Mouse (Mus musculus) right cerebral cortex, postnatal 4 days (tissue): ENCODE measurements around the gene Gabra6.

Experiments used
- DNase-seq: peaks from one replicate; pipeline ENCODE4 v3.0.0-alpha.2; 2022

The Gabra6 gene

GRCm38 (mm10) chr11:42320882-42321281 is at the start of gene Gabra6:
Gene Gabra6, minus strand, starts transcription at chr11:42321072.
- DNase-seq: no peak

- DNase-seq: no peak
These were observed 44.7 kb upstream of the Gabra6 start for GRCm38 (mm10) chr11:42365544-42365943.

GRCm38 (mm10) chr11:42332121-42332520 is 11.2 kb upstream of the Gabra6 start:
- DNase-seq: no peak

- DNase-seq: no peak
These were observed 5.4 kb upstream of the Gabra6 start for GRCm38 (mm10) chr11:42326262-42326661.

GRCm38 (mm10) chr11:42321560-42321959 is 688 bp upstream of the Gabra6 start:
- DNase-seq: no peak

GRCm38 (mm10) chr11:42319521-42319920 is 1.4 kb downstream of the Gabra6 start:
- no peak for DNase-seq

GRCm38 (mm10) chr11:42319101-42319500 is 1.8 kb downstream of the Gabra6 start:
- DNase-seq: no peak

- no peak for DNase-seq
These were observed 2.9 kb downstream of the Gabra6 start for GRCm38 (mm10) chr11:42317985-42318384.

- no peak for DNase-seq
These were observed 6.0 kb downstream of the Gabra6 start for GRCm38 (mm10) chr11:42314850-42315249.

- no peak for DNase-seq
These were observed 10.0 kb downstream of the Gabra6 start for GRCm38 (mm10) chr11:42310892-42311291.

GRCm38 (mm10) chr11:42309086-42309485 is 11.8 kb downstream of the Gabra6 start:
- DNase-seq: no peak

- no peak for DNase-seq
These were observed 14.8 kb downstream of the Gabra6 start for GRCm38 (mm10) chr11:42306095-42306494.

- no peak for DNase-seq
These were observed 61.9 kb downstream of the Gabra6 start for GRCm38 (mm10) chr11:42258978-42259377.
